Mouse (Mus musculus) lung, postnatal 0 days (tissue): ENCODE measurements around the gene Btbd3.

Experiments
- CTCF ChIP-seq: IDR thresholded peaks from 2 replicates; pipeline ENCODE4 v1.5.1; 2016; ENCODE audit warnings: antibody characterized with exemption, mild to moderate bottlenecking
- EP300 ChIP-seq: IDR thresholded peaks from 2 replicates; pipeline ENCODE4 v1.6.1; 2016; ENCODE audit warnings: antibody characterized with exemption, mild to moderate bottlenecking, control low read depth

GRCm38 (mm10) chr2:138406703-138407102 lies 150.3 kb downstream of the Btbd3 start:
- TF ChIP-seq CTCF (no peak), EP300 (no peak)
